Mouse (Mus musculus) retina, adult 2 months (tissue): ENCODE measurements at regions not wholly inside any gene's neighbourhood (a gene's known extent, or its start where the extent isn't known, plus 50 kb on each side); places are given as distances from the start of the nearest gene placed in this dataset.
A peak's percentile ranks its signal among the peaks of the same experiment; 100 is the strongest.
"Not testable (repeated sequence)": the region's sequence is repeated elsewhere in the genome, so short reads cannot be mapped to it uniquely, and the experiment has no call there.

ENCODE experiments used
- DNase-seq: peaks from one replicate; pipeline ENCODE4 v3.0.0-alpha.2; 2012; ENCODE audit warnings: low read depth, low spot score

DNA sequence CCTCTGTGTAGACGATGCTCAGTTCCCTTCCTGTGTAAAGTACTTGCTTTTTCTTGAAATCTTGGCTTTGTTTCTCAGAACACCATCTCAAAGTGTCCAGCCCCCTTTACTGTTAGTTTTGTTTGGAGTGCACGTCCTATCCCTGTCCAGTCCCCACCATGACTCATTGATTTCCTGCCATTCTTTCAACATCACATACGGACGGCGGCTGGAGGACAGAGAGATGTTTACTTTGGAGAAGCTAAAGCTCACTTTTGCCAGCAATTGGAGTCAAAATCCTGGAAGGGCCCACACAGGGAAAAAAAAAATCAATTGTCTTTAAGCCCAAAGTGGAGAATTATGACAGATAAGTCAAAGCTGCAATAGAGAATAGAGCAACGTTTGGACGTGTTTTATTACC, 51.8 kb downstream of the Gm5426 start:
- DNase-seq, result no peak

GRCm38 (mm10) chr10:96190168-96190987, 54.0 kb downstream of the Gm5426 start:
- DNase-seq, result no peak

DNA sequence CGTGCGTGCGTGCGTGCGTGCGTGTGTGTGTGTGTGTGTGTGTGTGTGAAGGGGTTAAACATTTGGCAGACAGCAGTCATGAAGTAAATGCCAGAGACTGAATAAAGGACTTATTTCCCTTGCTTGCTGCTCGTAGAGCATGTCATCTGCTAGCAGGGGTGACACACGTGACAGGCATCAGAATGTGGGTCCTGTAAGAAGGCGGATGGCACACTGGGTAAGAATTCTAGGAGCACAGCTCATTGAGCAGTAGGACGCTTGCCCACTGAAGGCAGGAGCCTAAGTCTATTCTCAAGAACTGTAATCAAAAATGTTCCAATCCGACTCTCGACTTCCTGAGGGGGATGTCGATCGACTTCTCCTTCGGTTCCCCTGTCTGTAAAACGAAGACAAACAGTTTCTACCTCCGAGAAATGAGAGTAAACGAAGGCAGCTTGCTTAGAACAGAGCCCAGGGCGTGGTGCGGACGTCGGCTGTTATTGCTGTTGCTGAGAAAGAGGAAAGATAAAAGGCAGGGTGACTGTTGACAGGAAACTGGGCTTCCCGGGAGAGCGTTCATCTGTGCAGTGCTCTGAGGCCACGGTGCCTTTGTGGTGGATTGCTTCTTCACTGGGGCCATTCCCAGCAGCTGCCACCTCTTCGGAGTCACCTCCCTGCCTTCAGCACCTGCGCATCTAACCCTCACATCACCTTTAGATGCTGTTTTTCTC, 64.7 kb downstream of the Gm5426 start:
- no peak for DNase-seq

GRCm38 (mm10) chr10:96201891-96202290, 65.5 kb downstream of the Gm5426 start:
- DNase-seq, result no peak

DNA sequence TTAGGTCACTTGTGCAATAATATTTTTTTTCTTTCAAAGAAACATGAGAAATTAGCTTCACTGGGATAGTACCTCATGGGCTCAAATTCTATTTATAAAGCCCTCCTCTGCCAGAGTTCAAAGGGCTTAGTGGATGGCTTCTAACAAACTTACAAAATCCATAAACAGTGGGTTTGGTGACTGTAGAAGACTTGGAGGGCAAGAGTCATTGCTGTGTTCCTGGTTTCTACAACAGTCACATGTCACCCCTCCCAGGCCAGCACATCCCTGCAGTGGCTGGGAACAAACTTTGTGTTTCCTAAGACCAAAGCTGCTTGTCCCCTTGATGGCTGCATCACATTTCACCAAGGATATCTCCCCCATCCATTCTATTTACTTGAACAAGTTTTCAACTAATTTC, 66.5 kb downstream of the Gm5426 start:
- no peak for DNase-seq

GRCm38 (mm10) chr10:96204198-96204597, 67.8 kb downstream of the Gm5426 start:
- no peak for DNase-seq

DNA sequence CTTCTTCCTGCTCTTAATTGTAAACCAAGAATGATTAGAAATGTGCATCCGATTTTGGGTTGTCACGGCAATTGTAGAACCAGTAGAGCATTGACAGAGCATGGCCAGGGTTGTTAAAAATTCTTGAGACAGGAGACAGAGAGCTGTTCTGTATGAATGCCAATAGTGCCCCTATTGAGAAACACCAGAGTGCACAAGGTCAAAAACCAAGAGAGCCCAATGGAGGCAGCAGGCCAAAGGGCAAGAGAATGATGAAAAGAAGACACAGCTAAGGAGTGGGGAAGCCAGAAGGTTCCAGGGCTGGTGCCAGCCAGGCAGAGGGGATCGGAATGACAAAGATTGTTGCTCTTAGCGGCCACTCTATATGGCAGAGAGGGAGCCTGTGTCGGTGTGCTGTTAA, 72.8 kb downstream of the Gm5426 start:
- no peak for DNase-seq

- DNase-seq, result no peak
Measured at GRCm38 (mm10) chr10:96211189-96211588, 74.8 kb downstream of the Gm5426 start.

DNA sequence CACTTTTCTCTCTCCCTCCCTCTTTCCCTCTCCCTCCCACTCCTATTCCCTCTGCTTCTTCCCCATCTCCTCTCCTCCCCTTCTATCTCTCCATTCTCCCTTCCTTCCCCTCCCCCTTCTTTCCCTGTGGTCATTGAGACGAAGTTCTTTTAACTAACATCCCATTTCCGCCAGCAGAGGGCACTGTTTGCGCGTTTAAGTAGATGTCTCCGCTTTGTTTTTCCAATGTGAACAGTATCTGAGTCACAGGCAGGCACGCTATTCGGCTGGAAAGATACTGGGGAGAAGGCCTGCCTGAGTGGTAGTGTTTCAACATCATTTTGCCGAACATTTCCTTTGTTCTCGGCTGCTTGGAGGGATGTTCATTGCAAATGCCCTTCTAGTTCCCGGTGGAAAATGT, 77.5 kb downstream of the Gm5426 start:
- peak; percentile 78 for DNase-seq

DNA sequence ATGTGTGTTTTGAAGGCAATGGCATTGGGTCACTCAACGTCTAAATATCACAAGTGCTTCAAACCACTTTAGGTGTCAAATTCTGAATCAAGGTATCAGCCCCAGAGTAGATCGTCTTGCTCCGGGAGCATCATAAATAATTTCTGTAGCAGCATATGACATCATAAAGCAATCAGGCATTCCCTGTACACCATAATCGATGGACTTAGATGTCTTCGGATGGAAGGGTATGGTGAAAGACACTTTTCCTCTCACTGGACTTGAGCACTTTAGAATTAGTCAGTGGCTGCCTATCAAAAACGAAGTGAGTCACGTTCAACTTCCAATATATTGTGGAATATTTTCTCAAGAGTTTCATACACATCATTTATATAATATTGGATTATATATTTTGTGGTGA, 77.9 kb downstream of the Gm5426 start:
- no peak for DNase-seq

GRCm38 (mm10) chr10:96214946-96215345, 78.5 kb downstream of the Gm5426 start:
- no peak for DNase-seq

DNA sequence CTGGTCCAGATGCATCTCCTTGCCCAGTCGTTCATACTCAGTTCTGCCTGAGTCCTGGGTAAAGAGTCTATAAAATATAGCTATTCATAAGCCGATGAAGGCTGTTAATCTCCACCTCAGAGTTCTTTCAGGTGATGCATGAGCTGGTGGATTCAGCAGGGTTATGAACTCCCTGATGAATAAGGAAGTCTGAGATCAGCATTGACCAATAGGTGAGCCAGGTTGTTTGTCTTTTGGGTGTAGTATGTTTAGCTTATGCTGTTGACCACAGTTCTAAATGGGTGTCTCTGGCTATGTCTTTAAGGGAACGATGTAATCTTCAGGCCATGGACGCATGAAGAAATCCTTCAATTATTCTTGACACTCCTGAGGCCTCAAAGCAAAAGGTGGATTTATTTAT, 84.3 kb downstream of the Gm5426 start:
- no peak for DNase-seq

DNA sequence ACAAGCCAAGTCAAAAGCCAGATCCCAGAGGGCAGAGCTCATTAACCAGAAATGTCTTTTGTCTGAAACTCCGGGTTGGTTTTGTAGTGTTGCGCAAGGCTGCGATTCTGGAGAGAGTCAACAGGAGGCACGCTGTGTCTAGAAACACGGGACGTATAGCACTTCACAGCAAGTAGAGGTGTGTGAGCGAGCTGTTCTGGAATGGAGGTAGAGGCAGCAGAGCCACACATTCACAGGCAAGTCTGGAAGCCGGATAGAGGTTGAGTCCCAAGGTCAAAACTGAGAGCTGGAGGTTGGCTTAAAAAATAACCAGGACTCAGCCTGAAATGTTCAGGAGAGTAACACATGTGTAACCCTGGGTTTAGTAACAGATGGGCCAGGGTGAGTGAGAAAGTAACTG, 94.0 kb downstream of the Gm5426 start:
- no peak for DNase-seq

DNA sequence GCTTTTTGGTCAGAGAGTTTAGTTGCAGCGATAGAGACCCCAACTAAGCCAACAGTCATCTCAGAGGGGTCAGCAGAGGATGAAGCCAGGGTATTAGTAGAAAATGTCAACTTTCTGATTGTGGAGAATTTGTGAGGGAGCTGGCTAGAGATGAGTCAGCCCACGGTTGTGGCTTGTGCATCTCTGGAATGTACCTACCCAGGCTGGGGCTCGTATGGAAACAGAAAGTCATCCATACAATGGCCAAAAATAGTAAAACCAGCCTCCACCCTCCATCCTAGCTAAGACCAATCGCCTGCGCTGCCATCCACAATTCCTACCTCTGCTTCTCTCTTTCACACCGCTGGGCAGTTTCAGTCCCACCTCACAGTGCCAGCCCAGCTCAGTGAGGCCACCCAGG, 94.9 kb downstream of the Gm5426 start:
- DNase-seq, result no peak

GRCm38 (mm10) chr10:96232889-96233288, 96.5 kb downstream of the Gm5426 start:
- DNase-seq, result no peak

DNA sequence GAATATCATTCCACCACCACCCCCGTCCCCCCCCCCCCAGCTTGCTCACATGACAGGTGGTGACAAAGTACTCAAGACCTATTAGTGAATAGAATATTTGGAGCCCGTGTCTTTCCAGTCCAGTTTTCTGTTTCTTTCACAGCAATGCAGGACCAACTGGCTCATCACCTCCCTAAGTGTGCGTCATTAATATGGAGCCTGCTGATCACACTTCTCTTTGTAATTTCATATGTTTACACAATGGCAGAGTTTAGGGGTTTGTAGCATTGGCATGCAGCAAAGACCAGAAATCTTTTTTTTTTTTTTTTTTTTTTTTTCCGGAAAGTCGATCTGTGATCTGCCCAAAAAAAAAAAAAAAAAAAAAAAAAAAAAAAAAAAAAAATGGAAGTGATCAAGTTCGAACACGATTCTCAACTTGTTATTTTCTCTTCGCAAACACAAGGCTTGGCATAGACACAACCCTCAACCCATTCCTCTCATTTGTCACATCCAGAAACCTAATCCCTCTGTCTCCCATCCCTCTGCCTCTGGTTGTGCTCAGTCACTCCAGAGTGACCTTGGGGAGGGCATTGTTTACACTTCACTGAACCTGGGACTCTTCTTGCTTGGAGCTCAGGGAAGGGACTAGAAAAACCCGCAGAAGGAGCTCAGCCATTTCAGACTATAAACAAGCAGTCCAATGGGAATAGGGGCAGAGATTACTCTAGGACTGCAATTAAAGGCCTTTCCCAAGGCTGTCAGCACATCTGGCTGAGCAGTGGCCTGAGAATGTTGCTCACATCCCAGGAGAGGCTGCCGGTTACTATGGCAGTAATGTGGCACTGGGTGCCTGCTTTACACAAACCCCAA, 98.4 kb downstream of the Gm5426 start:
- no peak for DNase-seq

DNA sequence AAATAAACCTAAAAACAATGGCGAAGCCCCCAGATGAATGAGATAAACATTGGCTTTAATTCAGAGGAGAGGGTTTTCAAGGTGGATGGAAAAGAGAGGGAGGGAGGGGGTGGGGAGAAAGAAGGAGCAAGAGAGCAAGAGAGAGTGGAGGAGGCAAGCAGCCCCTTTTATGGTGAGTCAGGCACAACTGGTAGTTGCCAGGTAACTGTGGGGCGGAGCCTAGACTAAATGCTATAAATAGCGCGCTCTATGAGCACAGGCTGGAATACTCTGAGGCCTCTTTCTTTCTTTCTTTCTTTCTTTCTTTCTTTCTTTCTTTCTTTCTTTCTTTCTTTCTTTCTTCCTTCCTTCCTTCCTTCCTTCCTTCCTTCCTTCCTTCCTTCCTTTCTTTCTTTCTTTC, 99.6 kb downstream of the Gm5426 start:
- DNase-seq, result not testable (repeated sequence)

GRCm38 (mm10) chr10:96236777-96237373, 100.5 kb downstream of the Gm5426 start:
- DNase-seq, result no peak

- DNase-seq, result no peak
Measured at GRCm38 (mm10) chr10:96237572-96238130, 101.2 kb downstream of the Gm5426 start.

DNA sequence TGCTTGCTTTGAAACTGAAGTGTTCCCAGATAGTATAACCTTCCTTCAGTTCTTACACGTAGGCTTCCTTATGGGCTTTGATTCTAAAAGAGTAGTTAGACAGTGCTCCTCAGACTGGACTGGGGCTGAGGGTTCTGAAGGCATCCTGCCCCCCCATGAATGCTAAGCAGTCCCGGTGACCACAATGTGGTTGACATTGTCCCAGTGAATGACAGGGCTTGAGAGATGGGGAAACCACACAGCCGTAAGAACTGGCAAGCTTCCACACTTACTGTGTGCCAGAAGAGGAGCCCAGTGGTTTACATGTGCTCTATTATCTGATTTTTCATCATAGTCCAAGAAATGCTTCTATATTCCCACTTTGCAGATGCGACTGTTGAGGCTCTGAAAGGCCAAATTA, 101.8 kb downstream of the Gm5426 start:
- DNase-seq, result no peak

DNA sequence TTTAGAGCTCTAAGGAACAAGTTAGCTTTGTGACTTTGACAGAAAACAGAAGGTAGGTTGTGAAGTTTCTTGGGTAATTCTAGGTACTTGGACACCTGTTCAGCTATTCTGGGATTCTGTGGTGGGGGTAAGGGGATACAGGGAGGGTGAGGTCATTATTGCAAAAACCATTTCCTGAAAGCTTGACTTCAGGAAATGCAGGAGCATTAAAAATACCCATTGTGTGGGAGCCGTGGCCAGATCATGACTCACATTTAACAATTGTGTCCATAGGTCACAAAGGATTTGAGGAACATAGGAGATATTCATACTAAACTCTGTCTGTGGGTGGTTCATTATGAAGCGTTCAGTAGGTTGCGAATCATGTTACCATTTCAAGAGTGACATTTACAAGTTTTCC, 102.4 kb downstream of the Gm5426 start:
- no peak for DNase-seq

- no peak for DNase-seq
Measured at GRCm38 (mm10) chr10:96240591-96240990, 104.2 kb downstream of the Gm5426 start.
